Mouse (Mus musculus): ENCODE measurements around the gene Frrs1l.

DNA sequence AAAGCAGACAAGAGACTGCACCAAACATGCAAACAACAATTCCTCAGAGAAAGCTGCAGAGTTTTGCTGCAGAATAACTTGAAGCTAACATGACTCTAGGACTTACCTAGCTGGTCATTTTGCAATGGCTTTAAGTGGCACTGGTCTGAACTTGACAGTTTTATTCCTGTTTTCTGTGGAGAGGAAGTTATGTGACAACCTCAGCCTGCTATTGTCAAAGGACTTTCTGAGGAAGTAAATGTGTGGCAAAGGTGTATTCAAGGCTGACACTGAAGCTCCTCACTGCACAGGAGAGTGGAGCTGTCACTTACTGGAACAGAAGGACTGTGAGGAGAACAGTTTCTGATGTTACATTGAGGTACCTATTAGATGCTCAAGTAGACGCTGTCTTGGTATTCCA is 75.4 kb downstream of the Frrs1l start:
- TF ChIP-seq CTCF (IDR thresholded peaks at IDR 0.05; ENCODE audit: control insufficient read depth, insufficient read depth, insufficient replicate concordance, low read depth, low read length) (no peak), POLR2A (IDR thresholded peaks at IDR 0.05; ENCODE audit: control insufficient read depth, low read depth, low read length) (no peak)
